Mouse (Mus musculus) limb, embryonic 11.5 days (tissue): ENCODE measurements around the gene Rere. TPM values are rescaled to one million over a fixed set of nuclear protein-coding genes. Genes with fewer than 3 reads are reported as not detected.

Source experiments
- ATAC-seq: fragments of 200-750 bp; cut with Nextera tagmentation; 2 replicates; pipeline ENCODE4 v1.8.0; 2017; ENCODE audit warnings: low read depth; ENCODE audit not compliant: insufficient number of reproducible peaks, low FRiP score, low TSS enrichment
- DNase-seq: peaks from one replicate; pipeline ENCODE4 v3.0.0-alpha.2; 2015; ENCODE audit warnings: low spot score
- H3K27ac ChIP-seq: fragments of 300-500 bp; sonication (generic); replicated peaks from 2 replicates; pipeline ENCODE4 v1.5.1; 2014; ENCODE audit warnings: low read depth, mild to moderate bottlenecking, low read length
- H3K27me3 ChIP-seq: fragments of 300-500 bp; sonication (generic); 2 replicates; pipeline ENCODE4 v1.6.1; 2014; ENCODE audit warnings: mild to moderate bottlenecking, low read length, mixed read lengths; ENCODE audit not compliant: control insufficient read depth, insufficient read depth
- H3K36me3 ChIP-seq: fragments of 300-500 bp; sonication (generic); 2 replicates; pipeline ENCODE4 v1.6.1; 2014; ENCODE audit warnings: mild to moderate bottlenecking, low read length, moderate library complexity, mixed read lengths; ENCODE audit not compliant: control insufficient read depth, insufficient read depth
- H3K4me1 ChIP-seq: fragments of 300-500 bp; sonication (generic); 2 replicates; pipeline ENCODE4 v1.6.1; 2014; ENCODE audit warnings: low read length, mixed read lengths; ENCODE audit not compliant: control insufficient read depth, insufficient read depth
- H3K4me2 ChIP-seq: fragments of 300-500 bp; sonication (generic); 2 replicates; pipeline ENCODE4 v1.6.1; 2014; ENCODE audit warnings: low read depth, mild to moderate bottlenecking, moderate library complexity; ENCODE audit not compliant: severe bottlenecking
- H3K4me3 ChIP-seq: fragments of 300-500 bp; sonication (generic); 2 replicates; pipeline ENCODE4 v1.5.1; 2014; ENCODE audit warnings: low read depth, low read length
- H3K9ac ChIP-seq: fragments of 300-500 bp; sonication (generic); 2 replicates; pipeline ENCODE4 v1.6.1; 2014; ENCODE audit warnings: mild to moderate bottlenecking, low read length
- H3K9me3 ChIP-seq: fragments of 300-500 bp; sonication (generic); 2 replicates; pipeline ENCODE4 v1.6.1; 2016; ENCODE audit warnings: low read length; ENCODE audit not compliant: control insufficient read depth
- WGBS: fragments of 180-500 bp; shearing (Covaris S2); extraction: QIAGEN DNeasy Blood & Tissue Kit; methylation state at CpG from one replicate; pipeline ENCODE4 v1.1.7; 2014; 5-methylcytosine and 5-hydroxymethylcytosine counted together
- polyA plus RNA-seq: library from polyadenylated mRNA; unstranded; fragments of >200 nt; fragmentation: Nextera tagmentation; extraction: Ambion mirVana; gene quantifications from 2 replicates; pipeline ENCODE4 v1.2.1, GENCODE M21; 2014

Gene Rere
- polyA plus RNA-seq = 37.9 and 44.9 TPM in 2 replicates

DNA sequence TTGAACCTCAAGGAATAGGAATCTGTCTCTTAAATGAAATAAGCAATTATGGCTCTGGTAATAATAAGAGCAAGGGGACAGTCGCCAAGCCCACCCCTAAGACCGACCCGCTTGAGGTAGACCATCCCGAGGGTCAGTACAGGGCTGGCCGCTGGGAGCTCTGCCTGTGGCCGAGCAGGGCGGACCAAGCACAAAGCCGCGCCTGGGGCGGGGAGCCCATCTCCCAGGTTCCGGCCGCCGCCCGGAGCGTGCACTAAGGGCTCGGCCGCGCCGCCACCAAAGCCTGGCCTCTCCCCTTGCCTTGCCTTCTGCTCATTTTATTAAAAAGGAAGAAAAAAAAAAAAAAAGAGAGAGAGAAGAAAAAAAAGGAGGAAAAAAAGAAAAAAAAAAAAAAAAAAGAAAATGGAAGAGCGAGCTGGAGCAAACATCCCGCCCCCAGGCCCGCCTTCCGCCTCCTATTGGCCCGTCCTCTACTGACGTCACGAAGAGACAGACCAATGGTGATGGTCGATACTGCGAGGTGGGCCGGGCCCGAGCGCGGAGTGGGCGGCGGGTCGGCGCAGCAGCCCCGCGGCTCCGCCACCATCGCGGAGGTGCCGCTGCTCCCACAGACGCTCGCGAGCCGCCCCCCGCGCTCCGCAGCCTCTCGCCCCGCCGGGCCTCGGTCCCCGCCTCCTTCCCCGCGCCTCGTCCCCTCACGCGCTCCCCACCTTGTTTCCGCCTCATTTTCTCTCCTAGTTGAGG, at the start of gene Rere:
Gene Rere (plus strand): TSS at position 629 of the 744 bp plus-strand sequence.
- ATAC-seq = peak; percentile 94

DNA sequence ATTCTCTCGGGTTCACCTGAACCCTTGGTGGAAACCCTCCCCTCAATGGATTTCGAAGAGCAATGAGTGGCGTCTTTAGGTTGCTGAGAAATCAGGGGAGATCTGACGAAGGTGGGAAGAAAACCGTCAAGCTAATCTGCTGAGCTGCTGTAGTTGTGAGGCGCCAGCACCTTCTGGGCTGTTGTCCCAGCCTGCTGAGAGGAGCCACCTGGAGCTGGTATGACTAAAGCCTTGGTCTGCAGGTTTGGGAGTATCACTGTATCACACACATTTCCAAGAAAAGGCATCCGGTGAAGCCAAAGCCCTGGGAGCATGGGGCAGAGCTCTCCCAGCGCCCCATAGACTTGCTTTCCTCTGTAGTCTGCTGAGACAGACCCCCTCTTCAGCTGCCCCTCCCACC, 49.6 kb upstream of the Rere start:
- WGBS = 51% methylated on average over 8 of the region's 8 CpGs
- H3K36me3 ChIP-seq = no peaks in the 10 kb centered on the region
- ATAC-seq (no peak), DNase-seq (no peak)
- H3K9me3 ChIP-seq = no peaks in the 10 kb centered on the region
- H3K4me1 ChIP-seq = peaks cover 27% of the 10 kb centered on the region
- H3K27me3 ChIP-seq = no peaks in the 10 kb centered on the region
- H3K4me2 ChIP-seq = no peak overlapping the region
- no peak overlapping the region for H3K4me3 ChIP-seq
- no peak overlapping the region for H3K27ac ChIP-seq
- no peak overlapping the region for H3K9ac ChIP-seq

More for the DNA sequence above, at the start of gene Rere:
- DNase-seq = peak; percentile 100
- peak within 1 kb of the TSS; percentile 99 for H3K9ac ChIP-seq
- H3K36me3 ChIP-seq = no peaks in the 10 kb centered on the region
- peak within 1 kb of the TSS; percentile 99 for H3K4me3 ChIP-seq
- peak within 1 kb of the TSS; percentile 56 for H3K4me2 ChIP-seq
- peaks cover 8% of the 10 kb centered on the region for H3K4me1 ChIP-seq
- peak within 1 kb of the TSS; percentile 97 for H3K27ac ChIP-seq
- no peaks in the 10 kb centered on the region for H3K9me3 ChIP-seq
- H3K27me3 ChIP-seq = no peaks in the 10 kb centered on the region
- under 1% methylated on average over 57 of the region's 60 CpGs for WGBS

DNA sequence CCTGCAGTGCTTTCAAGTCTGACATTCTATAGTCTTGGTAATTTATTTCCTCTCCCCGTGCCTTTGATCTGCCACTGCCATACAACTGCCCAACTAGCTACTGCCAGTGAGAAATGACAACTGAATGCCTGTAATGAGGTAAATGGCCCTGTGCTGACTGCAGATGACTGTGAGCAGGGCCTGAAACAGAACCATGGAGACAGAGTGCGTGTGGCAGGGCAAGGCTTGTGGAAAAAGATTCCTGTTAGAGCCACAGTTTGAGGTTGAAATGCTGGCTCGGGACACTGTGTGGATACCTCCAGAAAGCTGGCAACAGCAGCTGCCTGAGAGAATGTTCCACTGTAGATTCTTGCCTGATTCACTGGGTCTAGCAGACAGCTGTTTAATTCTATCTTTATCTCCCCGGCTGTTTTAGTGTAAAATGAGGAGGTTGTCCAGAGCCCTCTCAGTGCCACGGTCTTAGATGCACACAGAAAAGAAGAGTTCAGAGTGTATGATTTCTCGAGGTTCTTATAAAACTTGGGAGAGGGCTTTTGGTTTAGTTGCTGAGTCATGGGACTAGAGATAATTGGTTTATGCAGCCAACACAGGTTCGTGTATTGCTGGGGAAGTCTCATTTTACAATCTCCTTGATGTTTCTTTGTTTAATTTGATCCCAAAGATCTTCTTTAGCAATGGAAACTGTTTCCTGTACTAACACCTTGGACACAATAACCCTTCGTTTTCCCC, 46.7 kb upstream of the Rere start:
- H3K9ac ChIP-seq = 0 out of 2 replicates have a peak overlapping the region, but pooled peaks have one; percentile 3
- 27% methylated on average over 8 of the region's 8 CpGs for WGBS
- no peaks in the 10 kb centered on the region for H3K9me3 ChIP-seq

DNA sequence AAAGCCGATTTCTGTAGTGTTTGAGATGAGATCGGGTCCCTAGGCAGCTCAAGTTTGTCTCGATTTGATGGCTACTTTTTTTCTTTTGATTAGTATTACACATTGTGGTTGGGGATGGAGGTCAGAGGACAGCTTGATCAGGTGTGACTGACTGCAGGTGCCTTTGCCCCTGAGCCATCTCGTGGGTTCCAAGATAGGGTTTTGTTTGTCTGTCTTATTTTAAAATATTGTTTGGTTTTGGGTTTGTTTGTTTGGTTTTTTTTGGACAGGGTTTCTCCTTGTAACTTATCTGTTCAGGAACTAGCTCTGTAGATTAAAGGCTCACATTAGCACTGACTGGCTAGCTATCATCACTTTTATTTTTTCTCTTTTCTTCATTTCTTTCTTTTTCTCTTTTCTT, 45.9 kb upstream of the Rere start:
- Histone ChIP-seq H3K27me3 (no peaks in the 10 kb centered on the region), H3K9me3 (no peaks in the 10 kb centered on the region), H3K4me2 (no peak overlapping the region), H3K27ac (no peak overlapping the region), H3K4me1 (peaks cover 32% of the 10 kb centered on the region), H3K9ac (no peak overlapping the region), H3K36me3 (peaks cover 3% of the 10 kb centered on the region; the same call in 1 of the 2 replicates), H3K4me3 (no peak overlapping the region)
- ATAC-seq (no peak), DNase-seq (no peak)
- WGBS = 80% methylated on average over 4 of the region's 4 CpGs

More for the DNA sequence above, 46.7 kb upstream of the Rere start:
- no peak for ATAC-seq
- no peak for DNase-seq
- Histone ChIP-seq H3K4me2 (no peak overlapping the region), H3K27ac (peak overlapping the region; percentile 64; the same call in 1 of the 2 replicates), H3K27me3 (no peaks in the 10 kb centered on the region), H3K4me3 (no peak overlapping the region), H3K4me1 (peaks cover 32% of the 10 kb centered on the region), H3K36me3 (peaks cover 3% of the 10 kb centered on the region; the same call in 1 of the 2 replicates)

DNA sequence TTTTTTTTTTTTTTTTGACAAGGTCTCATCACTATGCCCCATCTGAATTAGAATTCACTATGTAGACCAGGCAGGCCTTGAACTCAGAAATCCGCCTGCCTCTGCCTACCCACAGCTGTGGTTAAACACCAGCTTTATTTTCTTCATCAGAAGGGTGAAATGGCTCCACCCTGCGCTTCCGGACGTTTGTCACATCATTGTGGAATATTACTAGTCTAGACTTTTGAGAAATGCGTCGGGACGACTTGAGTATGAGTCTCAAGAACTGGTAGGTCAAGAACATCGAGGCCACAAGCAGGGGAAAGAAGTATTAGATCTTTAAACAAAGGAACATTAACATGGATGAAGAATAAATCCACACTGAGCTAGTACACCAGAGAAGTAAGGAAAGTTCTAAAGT, 45.4 kb upstream of the Rere start:
- Histone ChIP-seq H3K4me3 (peak overlapping the region; percentile 65), H3K4me2 (peak overlapping the region; percentile 51), H3K27me3 (no peaks in the 10 kb centered on the region), H3K36me3 (peaks cover 4% of the 10 kb centered on the region; the same call in 1 of the 2 replicates), H3K4me1 (peaks cover 27% of the 10 kb centered on the region), H3K9ac (peak overlapping the region; percentile 87), H3K9me3 (no peaks in the 10 kb centered on the region), H3K27ac (peak overlapping the region; percentile 99)
- DNase-seq = no peak
- no peak for ATAC-seq
- WGBS = 76% methylated on average over 8 of the region's 8 CpGs

DNA sequence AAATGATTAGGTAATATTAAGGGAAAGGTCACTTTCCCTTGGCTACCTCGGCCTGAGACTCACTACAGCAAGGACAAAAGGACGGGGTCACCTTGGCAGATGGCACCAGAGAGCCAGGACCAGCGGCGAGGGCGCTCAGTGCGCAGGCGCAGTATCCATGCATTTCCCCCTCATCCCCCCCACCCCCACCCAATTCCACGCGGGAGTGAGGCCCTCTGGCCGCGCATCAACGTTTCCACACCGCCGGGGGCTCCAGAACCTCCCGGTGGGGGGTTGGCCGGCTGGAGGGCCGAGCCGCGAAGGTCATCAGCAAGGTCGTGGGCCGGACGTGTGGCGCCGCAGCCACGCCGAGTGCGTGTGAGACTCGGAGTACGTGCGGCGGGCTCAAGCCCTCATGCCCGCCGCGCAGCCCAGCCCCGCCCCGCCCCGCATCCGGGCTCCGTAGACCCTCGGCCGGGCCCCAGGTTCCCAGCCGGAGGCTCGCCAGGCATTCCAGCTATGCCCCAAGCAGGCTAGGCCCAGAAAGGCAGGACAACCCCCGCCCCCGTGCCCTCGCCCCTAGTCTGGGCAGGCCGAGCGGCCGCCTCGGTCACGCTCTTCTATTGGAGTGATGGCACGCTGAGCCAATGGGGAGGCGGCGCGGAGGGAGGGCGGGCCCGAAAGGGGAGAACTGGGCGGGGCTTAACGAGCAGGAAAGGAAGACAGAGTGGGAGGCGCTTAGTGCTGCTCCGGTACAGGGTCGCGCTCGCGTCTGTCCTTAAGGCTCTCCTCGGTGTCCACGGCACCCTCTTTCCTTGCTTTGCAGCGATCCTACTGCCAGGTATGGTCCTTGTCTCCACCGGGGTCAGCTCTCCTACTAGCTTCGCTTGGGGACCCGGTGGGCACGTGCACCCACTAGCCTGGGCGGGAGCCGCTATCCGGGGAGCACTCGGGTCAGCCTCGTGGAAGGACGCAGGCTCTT, 44.6 kb upstream of the Rere start, which contains the start of gene Eno1:
Gene Eno1 (plus strand): TSS at position 201 of the 961 bp plus-strand sequence.
- under 1% methylated on average over 74 of the region's 78 CpGs for WGBS
- H3K36me3 ChIP-seq = peaks cover 9% of the 10 kb centered on the region
- peak within 1 kb of the TSS; percentile 65 for H3K4me3 ChIP-seq
- ATAC-seq (peak; percentile 97), DNase-seq (peak; percentile 100)
- H3K27ac ChIP-seq = peak within 1 kb of the TSS; percentile 99
- H3K4me1 ChIP-seq = peaks cover 21% of the 10 kb centered on the region
- H3K9me3 ChIP-seq = no peaks in the 10 kb centered on the region
- H3K27me3 ChIP-seq = no peaks in the 10 kb centered on the region
- H3K9ac ChIP-seq = peak within 1 kb of the TSS; percentile 87
- peak within 1 kb of the TSS; percentile 78 for H3K4me2 ChIP-seq

DNA sequence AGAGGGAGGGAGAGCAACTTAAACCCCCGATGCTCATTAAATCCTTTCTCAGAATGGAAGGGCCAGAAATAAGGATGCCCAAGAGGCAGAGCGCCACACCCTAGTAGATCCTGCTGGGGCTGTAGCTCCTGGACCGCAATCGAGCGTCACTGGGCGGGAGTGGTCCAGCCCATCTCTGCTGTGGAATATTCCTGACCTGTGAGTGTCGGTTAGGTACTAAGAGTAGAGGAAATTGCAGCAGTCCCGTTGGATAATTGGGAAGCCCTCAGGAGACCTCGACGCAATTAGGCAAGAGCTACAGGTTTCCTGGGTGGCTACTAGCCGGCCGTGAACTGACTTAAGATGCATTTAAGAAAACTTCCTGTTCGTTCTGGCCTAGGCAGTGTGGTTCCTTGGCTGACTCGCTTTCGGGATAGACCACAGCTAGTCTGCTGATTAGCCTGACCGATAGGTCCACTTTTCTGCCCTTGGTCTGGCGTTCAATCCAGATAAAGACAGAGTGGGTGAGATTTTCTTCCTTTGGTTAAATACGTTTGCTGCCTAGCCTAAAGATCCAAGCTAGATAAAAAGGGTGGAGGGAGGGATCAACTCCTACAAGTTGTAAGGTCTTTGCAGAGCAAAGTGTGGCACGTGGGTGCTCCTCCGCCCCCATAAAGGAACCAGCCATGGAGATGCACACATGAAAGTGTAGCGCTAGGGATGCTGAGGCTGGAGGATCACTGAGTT, 43.6 kb upstream of the Rere start:
- H3K27me3 ChIP-seq = no peaks in the 10 kb centered on the region
- H3K4me1 ChIP-seq = peaks cover 17% of the 10 kb centered on the region

More for the DNA sequence above, 43.6 kb upstream of the Rere start:
- Histone ChIP-seq H3K36me3 (peaks cover 17% of the 10 kb centered on the region), H3K9ac (peak overlapping the region; percentile 77), H3K27ac (peak overlapping the region; percentile 99), H3K9me3 (no peaks in the 10 kb centered on the region), H3K4me3 (peak overlapping the region; percentile 65), H3K4me2 (peak overlapping the region; percentile 78)
- DNase-seq = peak; percentile 58
- ATAC-seq = no peak
- under 1% methylated on average over 21 of the region's 21 CpGs for WGBS
